Mouse (Mus musculus) intestine, embryonic 14.5 days (tissue): ENCODE results near the gene Stxbp5. TPM values are rescaled to one million over a fixed set of nuclear protein-coding genes. Genes with fewer than 3 reads are reported as not detected.
"Not testable (repeated sequence)": the region's sequence is repeated elsewhere in the genome, so short reads cannot be mapped to it uniquely, and the experiment has no call there.

Source experiments
- ATAC-seq: fragments of 200-750 bp; cut with Nextera tagmentation; replicated peaks from 2 replicates; pipeline ENCODE4 v1.8.0; 2017; ENCODE audit warnings: low read depth, moderate number of reproducible peaks, moderate TSS enrichment, moderate library complexity; ENCODE audit not compliant: low FRiP score, low TSS enrichment
- DNase-seq: peaks from one replicate; pipeline ENCODE4 v3.0.0-alpha.2; 2018; ENCODE audit warnings: low spot score
- H3K27ac ChIP-seq: fragments of 300-500 bp; sonication (generic); 2 replicates; pipeline ENCODE4 v1.5.1; 2014; ENCODE audit warnings: low read depth, mild to moderate bottlenecking, control low read depth
- H3K27me3 ChIP-seq: fragments of 300-500 bp; sonication (generic); replicated peaks from 2 replicates; pipeline ENCODE4 v1.6.1; 2014; ENCODE audit warnings: low read length, control low read depth; ENCODE audit not compliant: control insufficient read depth, insufficient read depth
- H3K36me3 ChIP-seq: fragments of 300-500 bp; sonication (generic); 2 replicates; pipeline ENCODE4 v1.6.1; 2014; ENCODE audit warnings: low read length, control low read depth; ENCODE audit not compliant: control insufficient read depth, insufficient read depth
- H3K4me1 ChIP-seq: fragments of 300-500 bp; sonication (generic); replicated peaks from 2 replicates; pipeline ENCODE4 v1.6.1; 2014; ENCODE audit warnings: low read length, control low read depth, mixed read lengths; ENCODE audit not compliant: control insufficient read depth, insufficient read depth
- H3K4me2 ChIP-seq: fragments of 300-500 bp; sonication (generic); 2 replicates; pipeline ENCODE4 v1.6.1; 2014; ENCODE audit warnings: low read length
- H3K4me3 ChIP-seq: fragments of 300-500 bp; sonication (generic); 2 replicates; pipeline ENCODE4 v1.5.1; 2014; ENCODE audit warnings: low read depth, low read length, control low read depth, mixed read lengths
- H3K9ac ChIP-seq: fragments of 300-500 bp; sonication (generic); 2 replicates; pipeline ENCODE4 v1.6.1; 2014; ENCODE audit warnings: mild to moderate bottlenecking, low read length
- H3K9me3 ChIP-seq: fragments of 300-500 bp; sonication (generic); 2 replicates; pipeline ENCODE4 v1.6.1; 2016; ENCODE audit warnings: low read length, control low read depth; ENCODE audit not compliant: control insufficient read depth
- WGBS: fragments of 180-500 bp; shearing (Covaris S2); extraction: QIAGEN DNeasy Blood & Tissue Kit; methylation state at CpG from one replicate; pipeline ENCODE4 v1.1.7; 2014; 5-methylcytosine and 5-hydroxymethylcytosine counted together
- polyA plus RNA-seq: library from polyadenylated mRNA; unstranded; fragments of >200 nt; fragmentation: Nextera tagmentation; extraction: Ambion mirVana; gene quantifications from 2 replicates; pipeline ENCODE4 v1.2.1, GENCODE M21; 2014

The Stxbp5 gene
- polyA plus RNA-seq, 1 experiment from 2014 or later, result 10.0 TPM

DNA sequence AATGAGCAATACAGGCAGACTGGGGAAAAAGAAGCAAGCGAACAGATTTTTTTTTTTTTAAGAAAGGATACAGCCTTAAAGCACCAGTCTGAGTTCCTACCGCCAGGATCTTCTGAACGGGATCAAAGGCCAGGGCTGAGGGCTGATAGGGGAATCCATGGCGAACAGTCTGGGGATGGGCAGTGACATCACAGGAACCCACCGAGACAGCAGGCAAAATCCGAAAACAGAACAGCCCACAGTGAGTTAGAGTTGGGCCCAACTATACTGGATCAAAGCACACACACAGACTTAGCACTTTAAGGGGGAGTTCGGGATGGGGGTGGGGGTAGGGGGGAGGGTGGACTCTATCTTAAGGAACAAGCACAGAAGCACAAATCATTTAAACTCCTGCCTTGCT is 1.8 kb downstream of the Stxbp5 start:
- ATAC-seq, result no peak
- Histone ChIP-seq H3K9me3 (no peaks in the 10 kb centered on the region), H3K4me2 (peak overlapping the region; percentile 80), H3K4me1 (peaks cover 9% of the 10 kb centered on the region), H3K9ac (no peak overlapping the region), H3K27me3 (no peaks in the 10 kb centered on the region), H3K27ac (no peak overlapping the region), H3K4me3 (peak overlapping the region; percentile 88), H3K36me3 (0 out of 2 replicates have a peak, but pooled peaks cover 5% of the 10 kb centered on the region)
- 8% methylated on average over 7 of the region's 7 CpGs for WGBS
- DNase-seq, result no peak

DNA sequence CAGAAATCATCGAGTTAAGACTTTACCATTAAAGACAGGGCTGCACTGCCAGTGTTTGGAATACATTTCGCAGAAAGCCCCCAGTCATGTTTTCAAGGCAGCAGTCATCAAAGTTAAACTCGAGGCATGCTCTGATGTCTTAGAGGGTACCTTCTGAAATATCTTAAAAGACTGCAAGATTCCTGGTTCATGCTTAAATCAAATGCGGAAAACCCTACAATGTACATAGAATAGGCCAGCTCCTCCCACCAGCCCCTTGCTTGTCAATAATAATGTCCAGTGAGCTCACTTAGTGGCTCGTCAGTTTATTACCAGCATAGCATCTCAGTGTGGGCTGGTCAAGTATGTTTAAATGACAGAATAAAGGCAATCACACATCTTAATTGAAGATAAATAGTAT is 3.0 kb downstream of the Stxbp5 start:
- no peak overlapping the region for H3K4me3 ChIP-seq
- no peak overlapping the region for H3K27ac ChIP-seq
- WGBS, result 69% methylated on average over 5 of the region's 5 CpGs
- ATAC-seq, result no peak
- no peak overlapping the region for H3K4me2 ChIP-seq
- 0 out of 2 replicates have a peak, but pooled peaks cover 5% of the 10 kb centered on the region for H3K36me3 ChIP-seq
- peaks cover 9% of the 10 kb centered on the region for H3K4me1 ChIP-seq
- no peaks in the 10 kb centered on the region for H3K27me3 ChIP-seq
- no peak for DNase-seq
- H3K9ac ChIP-seq, result no peak overlapping the region
- H3K9me3 ChIP-seq, result no peaks in the 10 kb centered on the region

DNA sequence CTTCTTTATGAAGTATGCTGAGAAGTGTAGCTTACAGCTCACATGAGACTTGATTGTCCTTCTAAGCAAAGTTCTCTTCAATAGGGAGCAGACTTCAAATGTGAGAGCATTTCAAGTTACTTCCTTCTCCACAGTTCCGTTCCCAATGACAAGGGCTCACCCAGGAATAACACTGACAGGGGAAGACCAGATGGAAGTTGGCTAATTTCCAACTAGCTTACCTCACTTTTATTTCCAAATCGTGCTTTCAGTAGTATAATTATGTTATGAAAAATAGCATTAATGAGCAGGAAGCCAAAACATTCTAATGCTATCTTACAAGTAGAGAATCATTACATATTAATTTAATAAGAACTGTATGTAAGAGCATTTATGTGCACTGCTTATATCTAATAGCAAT is 7.3 kb downstream of the Stxbp5 start:
- H3K4me3 ChIP-seq, result no peak overlapping the region
- 62% methylated on average over 2 of the region's 2 CpGs for WGBS
- no peaks in the 10 kb centered on the region for H3K27me3 ChIP-seq
- H3K9me3 ChIP-seq, result no peaks in the 10 kb centered on the region
- 0 out of 2 replicates have a peak, but pooled peaks cover 5% of the 10 kb centered on the region for H3K36me3 ChIP-seq
- no peak for DNase-seq
- no peak for ATAC-seq
- H3K4me2 ChIP-seq, result no peak overlapping the region
- H3K9ac ChIP-seq, result no peak overlapping the region
- H3K4me1 ChIP-seq, result 0 out of 2 replicates have a peak, but pooled peaks cover 2% of the 10 kb centered on the region
- no peak overlapping the region for H3K27ac ChIP-seq

DNA sequence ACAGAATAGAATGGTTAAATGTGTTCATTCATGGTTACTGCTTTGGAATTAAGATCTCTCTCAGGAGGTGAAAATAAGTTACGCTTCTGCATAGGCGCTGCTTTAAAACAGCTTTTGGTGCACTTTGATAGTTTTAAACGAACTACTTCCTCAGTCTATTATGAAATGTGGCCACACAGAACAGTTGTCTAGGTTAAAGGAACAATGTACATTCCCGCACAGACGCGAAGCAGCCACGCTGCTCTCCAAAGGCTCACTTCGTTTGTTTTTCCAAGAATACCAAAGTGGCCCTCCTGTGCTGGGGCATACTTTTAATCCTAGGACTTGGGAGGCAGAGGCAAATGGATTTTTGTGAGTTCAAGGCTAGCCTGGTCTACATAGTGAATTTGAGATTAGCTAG is 11.2 kb downstream of the Stxbp5 start:
- Histone ChIP-seq H3K36me3 (no peaks in the 10 kb centered on the region), H3K4me2 (no peak overlapping the region), H3K4me1 (no peaks in the 10 kb centered on the region), H3K27me3 (no peaks in the 10 kb centered on the region), H3K4me3 (no peak overlapping the region), H3K27ac (no peak overlapping the region), H3K9me3 (no peaks in the 10 kb centered on the region), H3K9ac (no peak overlapping the region)
- no peak for ATAC-seq
- 66% methylated on average over 8 of the region's 8 CpGs for WGBS
- DNase-seq, result no peak

DNA sequence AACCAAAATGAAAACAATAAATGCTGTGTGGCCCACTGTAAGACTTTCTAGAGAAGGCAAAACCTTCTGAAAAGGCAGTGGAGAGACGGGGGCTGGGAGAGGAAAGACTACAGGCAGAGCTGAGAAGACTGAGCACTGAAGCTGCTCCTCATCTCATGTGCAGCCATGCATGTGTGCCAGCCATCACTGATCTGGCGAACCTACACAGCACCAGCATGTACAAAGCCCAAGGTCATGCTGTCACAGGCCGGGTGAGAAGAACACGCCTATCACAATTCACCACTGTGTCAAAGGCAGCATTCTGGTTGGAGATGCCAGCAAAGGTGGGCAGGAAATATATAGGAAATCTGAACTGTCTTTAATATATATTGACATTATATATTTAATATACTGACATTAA is 12.2 kb downstream of the Stxbp5 start:
- no peaks in the 10 kb centered on the region for H3K4me1 ChIP-seq

DNA sequence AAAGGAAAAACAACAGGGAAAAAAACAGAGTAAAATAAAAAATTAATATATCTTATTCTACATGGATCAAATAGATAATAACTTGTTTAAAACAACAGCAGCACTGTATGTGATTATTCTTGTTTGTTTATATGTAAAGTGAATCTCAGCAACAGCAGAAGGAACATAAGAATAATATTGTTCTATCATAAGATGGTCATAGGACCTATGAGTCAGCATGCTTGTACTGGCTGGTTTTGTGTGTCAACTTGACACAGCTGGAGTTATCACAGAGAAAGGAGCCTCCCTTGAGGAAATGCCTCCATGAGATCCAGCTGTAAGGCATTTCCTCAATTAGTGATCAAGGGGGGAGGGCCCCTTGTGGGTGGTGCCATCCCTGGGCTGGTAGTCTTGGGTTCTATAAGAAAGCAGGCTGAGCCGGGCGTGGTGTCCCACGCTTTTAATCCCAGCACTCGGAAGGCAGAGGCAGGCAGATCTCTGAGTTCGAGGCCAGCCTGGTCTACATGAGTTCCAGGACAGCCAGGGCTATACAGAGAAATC is 19.0 kb downstream of the Stxbp5 start:
- not testable (repeated sequence) for H3K36me3 ChIP-seq, H3K27me3 ChIP-seq, H3K27ac ChIP-seq, H3K9me3 ChIP-seq, DNase-seq, H3K4me2 ChIP-seq, ATAC-seq, H3K4me1 ChIP-seq, H3K4me3 ChIP-seq, H3K9ac ChIP-seq
- 97% methylated on average over 5 of the region's 5 CpGs for WGBS

More for the DNA sequence above, 12.2 kb downstream of the Stxbp5 start:
- no peak overlapping the region for H3K4me3 ChIP-seq
- H3K4me2 ChIP-seq, result no peak overlapping the region
- H3K27ac ChIP-seq, result no peak overlapping the region
- H3K36me3 ChIP-seq, result no peaks in the 10 kb centered on the region
- ATAC-seq, result no peak
- WGBS, result 88% methylated on average over 4 of the region's 4 CpGs
- H3K9ac ChIP-seq, result no peak overlapping the region
- DNase-seq, result no peak
- no peaks in the 10 kb centered on the region for H3K27me3 ChIP-seq
- no peaks in the 10 kb centered on the region for H3K9me3 ChIP-seq

DNA sequence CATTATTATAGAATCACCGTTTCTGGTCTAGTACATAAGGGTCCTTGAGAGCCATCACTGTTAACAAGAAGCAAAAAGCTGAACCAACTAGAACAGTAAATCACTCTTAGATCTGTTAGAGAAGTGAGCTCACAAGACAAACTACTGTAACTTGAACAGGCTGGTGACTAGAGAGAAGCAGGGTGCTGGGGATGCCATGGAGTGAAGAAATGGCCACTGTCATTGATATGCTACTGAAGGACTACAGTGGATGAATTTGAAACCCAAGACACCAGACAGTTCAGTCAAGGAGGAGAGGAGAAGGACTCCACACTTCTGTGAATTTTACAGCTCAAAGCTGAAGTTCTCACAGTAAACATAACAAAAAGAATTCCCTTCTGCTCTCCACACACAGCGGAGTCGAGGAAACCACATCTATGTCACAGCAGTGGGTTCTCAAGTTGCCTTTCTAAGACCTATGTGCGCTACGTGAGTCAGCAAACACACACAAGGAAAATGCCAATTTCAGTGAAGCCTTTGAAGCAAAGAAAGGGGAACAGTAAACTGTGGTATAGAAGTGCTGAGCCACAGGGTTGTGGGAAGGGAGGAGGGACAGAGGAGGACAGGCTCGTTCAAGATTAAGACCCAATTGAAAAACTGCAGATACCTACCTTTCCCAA is 20.7 kb downstream of the Stxbp5 start:
- 67% methylated on average over 6 of the region's 6 CpGs for whole genome bisulfite sequencing

DNA sequence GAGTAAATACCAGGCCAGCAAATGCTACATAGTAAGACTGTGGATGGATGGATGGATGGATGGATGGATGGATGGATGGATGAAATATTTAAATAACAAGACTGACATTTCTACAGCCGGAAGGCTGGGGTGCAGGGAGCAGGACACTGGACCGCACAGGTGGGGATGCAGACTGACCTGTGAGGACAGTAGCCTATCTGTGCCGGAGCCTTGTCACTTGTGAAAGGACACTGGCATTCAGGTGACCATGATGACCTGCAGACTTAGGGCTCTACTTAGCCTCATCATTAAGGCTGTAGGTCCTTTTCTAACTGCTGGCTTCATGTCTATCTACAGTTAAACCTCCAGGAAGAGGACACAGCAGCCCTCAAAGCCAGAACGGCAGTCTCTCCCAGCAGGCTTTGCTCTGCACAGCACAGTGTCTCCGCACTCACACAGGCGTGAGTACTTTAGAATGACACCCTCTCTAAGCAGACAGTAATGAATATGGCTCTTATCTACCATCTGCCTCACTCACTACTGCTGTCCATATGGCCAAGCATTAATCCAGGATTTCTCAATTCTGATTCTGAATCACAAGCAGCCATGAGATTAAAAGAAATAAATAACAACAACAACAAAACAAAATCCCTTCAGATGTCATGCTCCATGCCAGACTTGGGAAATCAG is 21.9 kb downstream of the Stxbp5 start:
- WGBS, result 83% methylated on average over 6 of the region's 6 CpGs
- H3K9me3 ChIP-seq, result no peaks in the 10 kb centered on the region
- H3K4me3 ChIP-seq, result no peak overlapping the region
- ATAC-seq (no peak), DNase-seq (no peak)
- H3K27me3 ChIP-seq, result no peaks in the 10 kb centered on the region
- H3K4me2 ChIP-seq, result no peak overlapping the region
- no peak overlapping the region for H3K27ac ChIP-seq
- H3K4me1 ChIP-seq, result no peaks in the 10 kb centered on the region
- no peak overlapping the region for H3K9ac ChIP-seq
- no peaks in the 10 kb centered on the region for H3K36me3 ChIP-seq

More for the DNA sequence above, 20.7 kb downstream of the Stxbp5 start:
- no peak overlapping the region for H3K9ac ChIP-seq
- H3K4me1 ChIP-seq, result no peaks in the 10 kb centered on the region
- no peaks in the 10 kb centered on the region for H3K36me3 ChIP-seq
- ATAC-seq (no peak), DNase-seq (no peak)
- no peaks in the 10 kb centered on the region for H3K9me3 ChIP-seq
- no peaks in the 10 kb centered on the region for H3K27me3 ChIP-seq
- no peak overlapping the region for H3K4me3 ChIP-seq
- no peak overlapping the region for H3K4me2 ChIP-seq
- H3K27ac ChIP-seq, result no peak overlapping the region
